Mouse (Mus musculus) inflammation-experienced regulatory T-cells, adult 16 weeks (primary cell): ENCODE measurements around the gene Crygn. TPM values are rescaled to one million over a fixed set of nuclear protein-coding genes. Genes with fewer than 3 reads are reported as not detected.

Experiments
- polyA plus RNA-seq: library from polyadenylated mRNA; unstranded; fragments of 100-300 nt; shearing (Covaris generic); gene quantifications from one replicate; pipeline ENCODE4 v1.2.1, GENCODE M21; 2017

The Crygn gene
- polyA plus RNA-seq: 1.6 TPM

DNA sequence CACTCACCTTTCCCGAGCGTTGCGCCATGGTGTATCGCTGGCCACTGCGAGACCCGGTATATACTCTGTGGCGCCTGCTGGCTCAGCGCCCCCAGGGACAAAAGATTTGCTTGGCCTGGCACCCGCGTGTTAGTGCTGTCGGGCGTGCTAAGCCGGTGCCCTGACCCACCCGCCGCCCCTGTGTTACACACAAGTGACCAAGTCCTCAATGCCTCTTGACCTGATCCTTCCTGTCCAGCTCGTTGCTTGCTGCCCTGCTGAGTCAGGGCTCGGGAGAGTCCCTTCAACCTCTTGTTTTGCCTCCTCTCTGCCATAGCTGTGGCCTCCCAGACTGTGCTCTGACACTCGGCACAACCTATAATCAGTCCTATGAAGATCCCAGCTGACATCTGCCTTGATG lies at the start of gene Crygn:
TSS of gene Crygn (minus strand) at position 193 of the 400 bp plus-strand sequence.

DNA sequence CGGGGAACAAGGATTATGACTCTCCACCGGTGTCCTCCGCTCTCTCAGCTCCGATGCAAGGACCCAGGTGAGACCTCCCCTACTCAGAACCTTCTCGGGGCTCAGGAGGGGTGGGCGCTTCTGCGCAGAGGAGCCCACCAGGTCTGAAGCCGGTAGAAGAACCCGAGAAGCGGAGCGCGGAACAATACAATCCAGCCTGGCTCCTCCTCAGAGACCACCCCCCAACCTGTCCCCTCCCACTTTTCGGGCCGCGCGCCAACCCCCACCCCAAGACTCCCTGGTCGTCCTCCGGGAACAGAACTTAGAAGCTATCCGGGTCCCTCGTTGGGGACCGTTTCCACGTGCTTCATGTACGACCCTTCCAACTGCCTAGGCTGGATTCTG lies 27.3 kb downstream of the Crygn start, which contains the start of gene Wdr86:
TSS of gene Wdr86 (minus strand) at position 240 of the 384 bp plus-strand sequence.

Other genes starting within 250 kb of the Crygn start
- gene Gbx1, start 230.8 kb downstream of the Crygn start, polyA plus RNA-seq: not detected
- gene Asb10, start 217.0 kb downstream of the Crygn start, polyA plus RNA-seq: not detected
- not detected for gene 4931409K22Rik, start 201.2 kb downstream of the Crygn start, polyA plus RNA-seq
- gene Abcf2, start 180.5 kb downstream of the Crygn start, polyA plus RNA-seq: 99.2 TPM
- 43.8 TPM for gene Chpf2, start 171.3 kb downstream of the Crygn start, polyA plus RNA-seq
- gene Smarcd3, start 133.6 kb downstream of the Crygn start, polyA plus RNA-seq: 1.6 TPM
- gene Nub1, start 72.5 kb downstream of the Crygn start, polyA plus RNA-seq: 97.9 TPM
- not detected for gene Wdr86, start 27.3 kb downstream of the Crygn start, polyA plus RNA-seq
- gene Rheb, start 84.6 kb upstream of the Crygn start, polyA plus RNA-seq: 100 TPM